Mouse (Mus musculus): ENCODE data around the gene Metap1. TPM values are rescaled to one million over a fixed set of nuclear protein-coding genes. Genes with fewer than 3 reads are reported as not detected.

Gene Metap1
- total RNA-seq, 2 experiments from 2014 or later = 51.7 to 54.1 TPM

DNA sequence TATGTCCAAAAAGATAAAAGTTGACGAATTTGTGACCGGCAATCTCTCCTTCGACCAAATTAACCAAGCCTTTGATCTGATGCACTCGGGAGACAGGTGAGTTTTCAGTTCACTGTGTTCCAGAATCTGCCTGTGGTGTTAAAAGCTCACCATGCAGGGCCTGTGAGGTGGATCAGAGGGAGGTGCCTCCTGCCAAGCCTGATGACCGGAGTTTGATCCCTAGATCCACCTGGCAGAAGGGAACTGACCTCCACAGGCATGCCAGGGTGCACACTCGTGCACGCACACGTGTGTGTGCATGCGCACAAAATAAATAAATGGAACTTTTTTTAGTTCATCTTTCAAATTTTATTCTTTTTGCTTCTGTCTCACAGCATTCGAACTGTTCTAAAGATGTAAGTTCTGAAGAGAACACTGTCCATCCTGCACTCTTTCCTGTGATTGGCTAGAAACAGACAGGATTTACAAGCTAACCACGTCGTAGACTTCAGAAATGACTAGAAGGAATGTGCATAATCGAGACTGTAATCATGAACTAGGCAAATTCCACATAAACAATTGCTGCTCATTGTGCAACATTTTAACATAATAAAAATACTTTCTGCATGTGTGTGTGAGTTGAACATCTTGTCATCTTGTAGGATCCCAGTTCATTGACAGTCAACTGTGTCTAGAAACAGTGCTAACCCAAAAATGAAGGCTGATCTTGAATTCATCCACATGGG lies 34.4 kb downstream of the Metap1 start:
- no peak for DNase-seq (ENCODE audit: low spot score in 2 of 2)

DNA sequence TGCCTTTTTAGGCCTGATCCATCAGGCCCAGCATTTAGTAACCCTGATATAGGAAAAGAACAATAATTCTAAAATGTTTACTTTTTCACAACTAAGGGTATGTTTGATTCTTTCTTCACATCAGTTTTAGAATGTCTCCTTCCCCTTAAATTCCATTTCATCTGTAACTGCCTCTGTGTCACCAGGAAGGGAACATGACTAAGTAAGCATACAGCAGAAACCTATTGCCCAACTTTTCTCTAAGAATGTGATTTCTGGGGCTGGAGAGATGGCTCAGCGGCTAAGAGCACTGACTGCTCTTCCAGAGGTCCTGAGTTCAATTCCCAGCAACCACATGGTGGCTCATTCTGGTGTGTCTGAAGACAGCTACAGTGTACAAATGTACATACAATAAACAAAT lies 35.1 kb downstream of the Metap1 start:
- no peak for DNase-seq (ENCODE audit: low spot score in 2 of 2)

DNA sequence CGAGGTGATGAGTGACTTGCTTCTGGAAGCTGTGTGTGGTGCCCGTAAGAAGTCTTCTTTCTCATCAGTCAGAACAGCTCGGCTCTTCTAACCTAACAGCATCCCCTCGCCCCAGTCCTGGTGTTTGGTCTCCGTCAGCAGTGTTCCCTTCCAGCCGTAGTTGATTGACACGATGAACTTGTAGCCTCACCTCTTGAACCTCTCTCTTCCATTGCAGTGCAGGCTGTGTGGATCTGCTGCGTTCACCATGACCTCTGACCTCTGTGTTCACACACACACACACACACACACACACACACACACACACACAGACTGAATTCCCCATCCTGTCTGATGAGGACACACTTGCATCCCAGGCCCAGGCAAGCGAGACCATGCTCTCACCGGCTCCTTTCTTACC lies 37.1 kb downstream of the Metap1 start:
- no peak for DNase-seq (ENCODE audit: low spot score in 2 of 2)

DNA sequence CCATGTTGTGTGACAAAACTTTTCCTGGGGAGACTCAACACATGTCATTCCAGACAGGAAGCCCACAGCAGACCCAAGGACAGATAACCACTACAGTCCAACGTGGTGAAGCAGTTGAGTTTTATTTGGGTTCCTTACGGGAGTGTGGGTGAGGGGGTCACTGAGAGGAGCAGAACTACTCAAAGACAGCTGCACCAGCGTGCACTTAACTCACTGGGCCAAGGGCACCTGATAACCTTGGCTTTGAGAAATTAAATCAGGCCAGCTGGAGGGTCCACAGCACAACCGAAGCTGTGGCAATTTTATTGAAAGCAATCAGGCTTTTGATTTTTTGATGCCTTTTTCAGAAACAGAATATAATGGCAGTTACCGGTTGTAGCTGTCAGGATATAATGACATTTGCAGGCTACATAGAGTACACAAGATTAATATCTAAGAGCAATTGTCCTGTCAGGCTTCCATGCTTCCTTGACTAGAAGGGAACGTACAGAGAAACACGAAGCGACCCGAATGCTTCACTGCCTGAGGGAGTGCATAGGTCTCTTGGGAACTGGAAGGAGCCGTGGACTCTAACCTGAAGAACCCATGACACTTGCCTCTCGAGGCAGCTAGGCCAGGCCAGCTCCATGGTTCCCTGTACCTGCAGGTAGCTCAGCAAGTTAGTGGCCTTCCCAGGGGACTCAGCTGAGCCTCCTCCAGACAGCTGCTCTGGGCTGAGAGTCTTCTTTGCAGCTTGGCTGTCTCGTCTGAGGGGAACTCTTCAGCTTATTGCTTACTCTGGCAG lies 41.0 kb downstream of the Metap1 start:
- no peak for DNase-seq (ENCODE audit: low spot score in 2 of 2)

DNA sequence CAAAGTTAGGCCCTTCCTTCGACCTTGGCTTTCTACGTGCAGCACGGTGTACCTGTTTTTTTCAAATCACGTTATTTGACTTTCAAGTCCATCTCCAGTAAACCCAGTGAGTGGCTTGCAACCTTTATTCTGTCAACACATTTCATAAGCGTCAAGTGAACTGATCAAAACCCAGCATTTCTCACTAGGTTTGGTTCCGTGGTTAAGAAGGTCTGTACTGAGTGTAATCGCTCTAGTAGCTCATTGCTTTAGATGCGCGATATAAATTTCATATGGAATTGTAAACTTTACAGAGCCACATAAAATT lies 45.9 kb downstream of the Metap1 start:
- no peak for DNase-seq (ENCODE audit: low spot score in 2 of 2)

DNA sequence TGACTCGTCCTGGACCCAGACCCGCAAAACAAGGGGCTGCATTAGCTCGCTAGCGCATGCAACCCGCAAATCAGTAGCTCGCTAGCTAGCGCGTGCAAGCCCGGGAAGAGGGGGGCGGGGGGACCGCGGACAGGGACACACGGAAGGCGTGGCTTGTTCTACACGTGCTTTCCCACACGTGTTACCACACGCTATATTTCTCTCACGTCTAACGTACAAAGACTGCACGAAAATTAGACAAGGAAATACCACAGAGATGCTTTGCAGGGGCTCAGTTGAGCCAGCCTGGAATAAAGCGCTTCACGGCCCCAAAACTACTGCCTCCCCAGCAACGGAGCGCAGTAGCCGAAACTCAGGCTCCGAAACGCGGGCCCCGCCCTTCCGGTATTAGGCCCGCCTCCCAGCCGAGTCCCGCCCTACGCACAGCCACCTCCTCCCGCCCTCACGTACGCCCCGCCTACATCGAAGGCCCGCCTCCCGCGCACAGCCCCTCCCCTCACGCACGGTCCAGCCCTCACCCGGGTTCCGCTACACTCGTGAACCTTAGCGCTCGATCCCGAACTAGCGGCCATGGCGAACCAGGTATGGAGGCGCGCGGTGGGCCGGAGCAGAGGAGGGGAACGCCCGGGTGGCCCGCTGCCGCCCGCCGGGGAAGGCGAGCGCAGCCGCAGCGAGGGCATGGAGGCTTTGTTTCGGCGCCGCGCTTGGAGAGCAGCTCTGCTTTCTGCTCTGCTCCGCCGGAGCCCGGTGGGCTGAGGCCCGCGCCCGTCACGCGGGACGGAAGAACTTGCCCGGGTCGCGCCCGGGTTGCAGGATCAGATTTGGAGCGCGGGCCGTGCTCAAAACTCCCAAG lies 46.5 kb downstream of the Metap1 start, which contains the start of gene Adh5:
Gene Adh5 (plus strand): TSS at position 482 of the 853 bp plus-strand sequence.
- peak; percentile 84 to 90 for DNase-seq (ENCODE audit: low spot score in 2 of 2)

DNA sequence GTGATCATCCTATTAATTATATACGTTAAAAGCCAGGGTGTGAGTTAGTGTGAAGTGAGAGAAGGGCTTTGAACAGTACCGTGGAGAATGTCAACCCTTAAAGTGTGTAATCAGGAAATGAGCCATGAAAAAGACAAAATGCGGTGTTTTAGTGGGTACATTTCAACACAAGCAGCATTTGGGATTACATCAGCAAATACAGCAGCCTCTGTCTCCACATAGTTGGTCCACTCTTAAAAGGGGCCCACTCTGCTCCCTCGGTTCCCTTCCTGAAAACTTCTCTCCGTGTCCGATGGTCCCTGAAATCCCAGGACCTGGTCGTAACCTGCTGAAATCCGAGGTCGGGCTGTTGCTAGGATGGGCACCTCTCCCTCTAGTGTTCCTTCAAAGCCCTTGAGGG lies 47.1 kb downstream of the Metap1 start:
- DNase-seq (ENCODE audit: low spot score in 2 of 2) = no peak

DNA sequence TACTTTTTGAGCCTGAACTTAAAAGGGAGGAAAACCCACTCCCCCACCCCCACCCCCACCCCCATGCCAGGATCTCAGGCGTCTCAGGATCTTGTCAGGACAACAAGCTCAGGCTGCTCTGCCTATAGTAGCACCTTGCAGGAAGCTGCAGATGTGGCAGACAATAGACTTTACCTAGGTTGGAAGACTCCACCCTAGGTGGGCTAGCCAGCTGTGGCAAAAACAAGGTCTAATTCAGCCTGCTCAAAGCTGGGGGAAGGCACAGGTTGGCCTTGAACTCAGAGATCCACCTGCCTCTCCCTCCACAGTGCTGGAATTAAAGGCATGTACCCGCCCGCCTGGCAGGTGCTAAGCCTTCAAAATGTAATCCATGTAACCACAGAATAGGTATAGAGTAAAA lies 50.6 kb downstream of the Metap1 start:
- no peak for DNase-seq (ENCODE audit: low spot score in 2 of 2)

DNA sequence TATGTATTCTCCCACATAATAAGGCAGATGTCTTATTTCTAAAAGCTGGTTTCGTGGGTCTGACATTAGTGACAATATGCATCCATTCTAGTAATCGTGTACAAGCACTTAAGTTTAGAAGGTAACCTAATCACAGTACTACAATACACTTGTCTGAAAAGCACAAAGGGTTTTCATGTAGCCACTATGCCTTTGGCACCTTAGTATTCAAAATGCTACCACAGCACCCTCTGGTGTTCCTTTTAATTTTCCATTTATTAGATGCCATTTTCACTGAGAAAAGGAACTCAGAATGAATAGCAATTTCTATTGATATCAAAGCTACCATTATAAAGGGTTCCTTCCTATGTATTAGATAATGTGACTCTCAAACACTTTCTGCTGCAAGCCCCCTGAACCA lies 57.5 kb downstream of the Metap1 start:
- no peak for DNase-seq (ENCODE audit: low spot score in 2 of 2)

DNA sequence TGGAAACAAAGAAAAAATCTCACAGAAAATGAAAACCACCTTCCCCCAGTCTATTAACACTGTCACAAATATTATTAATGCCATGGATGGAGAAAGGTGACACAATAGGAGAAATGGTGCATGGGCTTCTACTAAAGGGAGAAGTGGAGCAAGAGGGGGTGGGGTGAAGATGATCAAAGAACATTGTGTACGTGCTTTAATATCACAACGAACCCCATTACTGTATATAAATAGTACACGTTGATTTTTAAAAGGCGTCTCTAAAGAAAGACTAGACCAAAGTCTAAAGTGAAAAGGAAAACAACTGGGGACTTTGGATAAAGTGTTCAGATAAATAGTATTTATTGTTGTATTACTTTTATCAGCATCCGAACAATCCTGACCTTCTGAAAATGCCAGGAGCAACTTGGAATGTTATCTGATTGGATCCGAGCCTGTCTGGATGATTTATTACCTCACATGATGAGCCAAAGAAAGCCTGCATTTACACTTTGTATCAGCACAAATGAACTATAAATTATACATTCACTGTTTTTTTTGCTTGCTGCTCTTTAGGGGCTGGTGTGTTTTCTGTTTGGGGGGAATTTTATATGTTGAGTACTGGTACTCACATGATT lies 58.8 kb downstream of the Metap1 start:
- DNase-seq (ENCODE audit: low spot score in 2 of 2) = no peak

DNA sequence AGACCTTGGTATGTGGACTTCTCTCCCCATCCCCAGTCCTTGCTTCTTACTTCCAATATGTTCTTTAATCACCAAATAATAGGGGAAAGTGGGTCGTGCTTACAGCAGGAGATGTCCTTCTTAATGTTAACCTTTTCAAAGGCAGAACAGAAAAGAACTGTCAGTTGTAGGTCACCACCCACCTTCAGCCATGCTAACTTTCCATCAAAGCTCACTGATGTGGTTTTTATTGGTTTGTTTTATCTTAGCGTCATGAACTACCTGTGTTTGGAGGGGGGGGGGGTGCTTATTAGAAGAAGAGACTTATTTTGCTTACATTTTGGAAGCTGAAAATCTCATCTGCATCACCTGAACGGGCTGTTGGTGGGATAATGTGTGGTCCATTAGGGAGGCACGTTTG lies 65.1 kb downstream of the Metap1 start:
- DNase-seq (ENCODE audit: low spot score in 2 of 2) = no peak

DNA sequence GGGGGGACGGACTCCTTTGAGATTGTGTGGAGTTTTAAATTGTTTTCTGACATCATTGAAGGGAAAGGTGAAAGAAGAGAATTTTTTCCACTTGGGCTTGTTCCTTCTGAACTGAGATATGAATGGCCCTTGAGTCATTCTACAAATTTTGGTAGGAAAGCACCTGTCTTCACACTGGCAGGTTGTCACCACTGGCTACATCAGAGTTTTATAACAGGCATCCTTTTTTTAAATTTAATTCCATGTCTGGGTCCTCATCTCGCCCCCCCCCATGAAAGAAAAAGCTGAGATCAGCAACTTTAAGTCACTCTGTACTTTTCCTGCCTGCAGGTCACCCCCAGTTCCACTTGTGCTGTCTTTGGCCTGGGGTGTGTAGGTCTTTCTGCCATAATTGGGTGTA lies 65.7 kb downstream of the Metap1 start:
- DNase-seq (ENCODE audit: low spot score in 2 of 2) = no peak

DNA sequence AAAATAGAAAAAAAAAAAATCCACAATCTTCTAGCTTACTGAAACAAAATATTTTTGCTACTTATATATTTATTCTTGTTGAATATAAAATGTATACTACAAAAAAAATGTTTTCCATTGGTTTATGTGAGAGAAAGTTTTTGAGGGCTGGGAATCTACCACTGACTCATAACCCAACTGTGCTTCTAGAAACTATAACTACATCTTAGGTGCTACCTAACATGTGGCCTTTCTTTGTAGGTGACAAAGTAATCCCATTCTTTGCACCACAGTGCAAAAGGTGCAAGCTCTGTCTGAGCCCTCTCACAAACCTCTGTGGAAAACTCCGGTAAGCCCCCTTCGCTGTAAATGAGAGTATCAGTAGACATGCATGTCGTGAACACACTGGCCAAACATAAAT lies 68.9 kb downstream of the Metap1 start:
- no peak for DNase-seq (ENCODE audit: low spot score in 2 of 2)

DNA sequence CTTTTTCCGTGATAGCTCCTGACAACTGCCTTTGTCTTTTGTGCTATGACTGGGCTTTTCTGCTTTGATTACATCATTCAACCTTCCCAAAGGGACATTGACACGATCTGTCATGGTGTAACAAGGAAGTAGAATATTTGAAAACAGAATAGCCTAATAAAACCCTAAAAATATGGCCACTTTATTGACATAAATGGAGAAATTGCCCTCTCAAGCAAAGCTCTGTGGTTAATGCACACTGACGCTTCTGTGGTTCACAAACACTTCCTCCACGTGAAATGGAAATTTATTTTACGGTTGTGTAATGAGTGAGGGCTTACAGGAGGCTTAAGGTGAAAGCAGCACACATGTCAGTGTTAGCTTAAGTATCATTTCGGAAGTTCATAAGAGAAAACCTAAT lies 69.9 kb downstream of the Metap1 start:
- no peak for DNase-seq (ENCODE audit: low spot score in 2 of 2)

DNA sequence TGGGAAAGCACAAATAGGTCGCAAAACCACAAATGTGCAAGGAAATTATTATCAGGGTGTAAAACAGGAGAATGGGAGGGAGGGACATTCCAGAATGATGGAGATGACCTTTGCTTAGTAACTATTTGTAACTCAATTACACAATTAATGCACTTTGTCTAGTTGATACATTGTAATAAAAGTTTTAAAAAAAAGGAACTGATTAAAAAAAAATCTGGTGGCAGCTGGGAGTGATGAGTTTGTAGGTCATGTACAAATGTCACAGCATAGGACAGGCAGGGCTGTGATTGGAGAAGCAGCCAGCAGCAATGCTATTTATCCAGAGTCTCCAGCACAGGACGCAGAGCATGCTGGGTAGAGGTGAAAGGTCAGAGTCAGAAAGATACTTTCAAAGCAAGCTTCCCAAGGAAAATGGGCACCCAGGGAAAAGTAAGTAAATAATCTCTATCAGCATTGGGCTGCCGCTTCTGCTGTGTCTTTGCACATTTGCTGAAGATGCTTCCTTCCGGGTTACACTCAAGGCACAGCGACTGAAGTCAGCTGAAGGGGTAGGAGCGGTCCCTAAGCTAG lies 74.1 kb downstream of the Metap1 start, which contains the start of gene Adh4:
Gene Adh4 (plus strand): TSS at position 346 of the 570 bp plus-strand sequence.
- DNase-seq (ENCODE audit: low spot score in 2 of 2) = no peak

DNA sequence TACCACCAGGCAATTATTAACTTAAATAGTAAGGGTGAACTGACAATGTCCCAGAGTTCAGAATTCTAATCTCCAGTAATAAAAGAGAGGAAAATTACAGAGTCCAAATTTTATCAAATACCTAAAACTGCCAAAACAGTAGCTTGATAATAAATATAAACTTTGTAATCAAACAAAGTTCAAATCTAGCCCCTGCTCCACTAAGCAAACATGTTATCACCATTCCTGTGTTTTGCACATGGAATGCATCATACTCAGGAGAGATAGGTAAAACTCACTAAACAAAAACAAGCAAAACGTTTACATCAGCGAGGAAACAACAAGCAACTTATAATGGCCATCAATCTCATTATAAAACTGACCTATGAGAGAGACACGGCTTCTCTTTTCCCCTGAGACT lies 79.1 kb downstream of the Metap1 start:
- no peak for DNase-seq (ENCODE audit: low spot score in 2 of 2)

DNA sequence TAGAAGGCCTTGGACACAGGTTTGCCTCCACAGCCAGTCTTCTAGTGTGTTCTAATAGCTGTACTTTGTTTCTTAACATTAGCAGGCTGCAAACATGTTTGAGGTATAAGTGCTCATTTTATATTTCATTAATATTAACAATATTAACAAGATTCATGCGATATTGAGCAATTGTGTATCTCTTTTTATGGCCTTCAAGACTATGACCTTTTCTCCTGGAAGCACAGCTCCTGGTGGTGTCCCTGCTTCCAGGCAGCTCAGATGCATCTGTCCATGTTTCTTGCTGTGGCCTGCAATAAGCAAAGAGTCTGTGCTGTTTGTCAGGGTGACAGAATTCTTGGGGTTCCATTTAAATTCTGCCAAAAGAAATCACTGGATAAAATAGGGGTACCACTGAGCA lies 79.7 kb downstream of the Metap1 start:
- no peak for DNase-seq (ENCODE audit: low spot score in 2 of 2)

All from layer of hippocampus, postnatal 10 days (tissue).